Mouse (Mus musculus): ENCODE measurements at regions not wholly inside any gene's neighbourhood (a gene's known extent, or its start where the extent isn't known, plus 50 kb on each side); places are given as distances from the start of the nearest gene placed in this dataset.

DNA sequence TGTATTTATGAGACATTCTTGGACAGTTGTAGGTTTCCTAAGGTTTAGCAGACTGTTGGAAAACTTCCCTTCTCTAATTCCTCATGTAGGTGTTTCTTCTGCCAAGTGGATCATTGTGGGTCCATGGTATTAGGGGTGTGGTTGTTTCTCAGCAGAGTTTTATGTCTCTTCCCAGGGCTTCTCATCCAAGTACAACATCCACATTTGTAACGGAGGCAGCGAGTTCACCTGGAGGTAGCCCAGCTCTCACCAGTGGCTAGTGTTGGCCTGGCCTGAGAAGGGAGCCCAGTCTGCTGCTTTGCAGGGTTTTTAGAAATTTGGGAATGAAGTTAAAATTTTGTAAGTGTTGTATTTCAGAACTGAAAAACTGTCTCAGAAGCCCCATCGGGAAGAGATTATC is 122.4 kb downstream of the Wnt5a start:
- DNase-seq (ENCODE audit: extremely low read depth, low read depth, low spot score), result peak; percentile 7

GRCm38 (mm10) chr14:28635175-28635574 is 130.6 kb downstream of the Wnt5a start:
- no peak for DNase-seq (ENCODE audit: extremely low read depth, low read depth, low spot score)

DNA sequence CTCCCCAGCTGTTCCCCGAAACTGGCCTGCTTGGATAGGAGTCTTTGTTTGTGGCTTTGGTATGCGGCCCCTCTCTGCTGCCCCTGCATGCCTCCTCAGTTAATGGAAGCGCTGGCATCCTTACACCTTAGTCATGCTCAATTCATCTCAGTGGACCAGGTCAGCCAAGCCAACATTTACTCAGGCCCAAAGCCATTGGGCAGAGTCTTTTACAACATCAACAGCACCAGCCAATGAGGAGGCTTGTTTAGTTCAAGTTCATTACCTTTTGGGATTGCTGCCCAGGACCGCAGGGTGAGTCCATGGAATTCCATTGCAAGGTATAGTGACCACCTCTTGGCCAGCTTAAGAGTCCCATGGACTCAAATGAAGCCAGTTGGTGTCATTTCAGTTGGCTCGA is 134.5 kb downstream of the Wnt5a start:
- DNase-seq (ENCODE audit: extremely low read depth, low read depth, low spot score), result no peak

- DNase-seq (ENCODE audit: extremely low read depth, low read depth, low spot score), result no peak
Observed at GRCm38 (mm10) chr14:28645807-28646206, 141.3 kb downstream of the Wnt5a start.

GRCm38 (mm10) chr14:28649411-28649810 is 144.9 kb downstream of the Wnt5a start:
- no peak for DNase-seq (ENCODE audit: extremely low read depth, low read depth, low spot score)

DNA sequence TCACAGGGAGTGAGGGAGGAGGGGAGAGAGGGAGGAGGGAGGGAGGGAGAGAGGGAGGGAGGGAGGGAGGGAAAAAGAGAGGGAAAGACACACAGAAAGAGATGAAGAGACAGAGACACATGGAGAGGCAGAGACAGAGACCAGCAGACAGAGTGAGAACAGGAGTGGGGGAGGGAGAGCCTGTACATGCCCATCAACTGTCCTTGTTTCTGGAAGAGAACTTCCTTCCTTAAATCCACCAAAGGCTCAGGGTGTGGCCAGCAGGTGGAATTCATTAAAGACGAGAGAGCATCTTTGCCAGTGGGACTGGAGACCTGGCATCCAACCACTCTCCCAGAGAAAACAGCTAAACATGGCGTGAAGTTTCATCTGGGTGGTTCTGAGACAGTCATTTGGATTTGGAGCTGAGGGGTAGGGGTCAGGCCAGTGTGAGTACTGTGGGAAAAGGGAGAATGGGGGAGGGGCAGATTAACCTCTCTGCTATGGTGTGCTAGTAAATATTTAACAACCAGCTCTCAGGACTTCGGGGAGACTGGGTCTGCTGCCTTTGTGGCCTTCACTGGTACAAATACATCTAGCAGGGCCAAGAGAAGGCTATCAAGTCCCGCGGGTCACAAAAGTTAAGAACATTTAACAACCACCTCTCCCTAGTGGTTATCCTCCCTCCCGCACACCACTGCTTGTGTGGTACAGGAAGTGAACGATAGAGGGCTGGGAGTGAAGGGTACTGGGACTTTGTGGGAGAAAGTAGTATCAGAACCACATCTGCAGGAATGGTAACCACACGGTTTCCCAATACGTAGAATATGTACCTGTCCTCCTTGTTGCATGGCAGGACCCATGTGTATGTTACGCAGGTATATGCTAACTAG is 148.7 kb downstream of the Wnt5a start:
- DNase-seq (ENCODE audit: extremely low read depth, low read depth, low spot score), result no peak

- no peak for DNase-seq (ENCODE audit: extremely low read depth, low read depth, low spot score)
Observed at GRCm38 (mm10) chr14:28657216-28657615, 152.7 kb downstream of the Wnt5a start.

DNA sequence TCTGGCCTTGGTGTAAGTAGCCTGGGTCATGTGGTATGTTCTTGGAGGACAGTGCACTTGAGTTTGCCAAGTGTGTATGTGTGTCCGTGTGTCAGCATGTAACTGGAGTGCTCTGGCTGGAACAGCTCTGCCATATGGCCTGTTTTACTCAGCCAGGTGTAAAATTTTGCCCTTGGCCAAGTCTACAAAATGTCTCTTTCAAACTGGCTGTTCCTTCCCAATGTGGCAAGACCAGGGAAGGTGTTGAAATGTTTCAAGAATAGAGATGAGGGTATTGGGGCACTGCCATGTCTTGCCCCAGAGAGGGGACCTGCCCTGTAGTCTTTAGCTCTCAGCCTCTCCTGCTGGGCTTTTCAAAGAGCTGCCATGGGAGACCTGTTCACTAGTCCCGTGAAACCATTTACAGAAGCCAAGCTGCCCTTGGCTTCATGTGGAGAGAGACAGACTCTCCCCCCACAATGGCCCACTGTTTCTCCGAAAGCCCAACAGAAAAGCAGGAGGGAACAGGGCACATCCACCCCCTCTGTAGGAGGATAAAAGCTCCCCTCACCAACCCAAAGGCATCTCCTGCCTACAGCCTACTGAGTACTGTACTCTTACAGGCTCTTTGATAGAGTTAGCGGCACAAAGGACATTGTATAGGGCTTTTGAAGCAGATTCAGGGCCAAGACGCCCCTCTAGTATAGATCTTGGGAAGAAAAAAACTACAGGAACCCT is 156.5 kb downstream of the Wnt5a start:
- DNase-seq (ENCODE audit: extremely low read depth, low read depth, low spot score), result peak; percentile 91

DNA sequence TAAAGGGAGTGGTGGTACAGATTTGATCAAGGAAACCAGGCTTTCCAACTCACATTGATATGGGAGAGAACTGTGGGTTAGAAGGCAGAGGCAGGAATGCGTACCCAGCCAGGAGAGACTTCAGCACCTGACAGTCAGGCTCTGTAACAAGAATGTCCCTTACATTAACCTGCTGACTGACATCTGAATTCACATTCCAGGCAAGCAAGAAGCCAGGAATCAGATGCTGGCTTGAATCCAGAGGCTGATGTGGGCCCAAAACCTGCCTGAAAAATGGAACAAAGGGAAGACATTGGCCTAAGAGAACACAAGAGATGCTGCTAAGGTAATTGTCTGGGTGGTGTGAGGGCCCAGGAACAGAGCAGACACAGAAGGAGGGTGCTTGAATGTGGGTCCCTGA is 158.8 kb downstream of the Wnt5a start:
- DNase-seq (ENCODE audit: extremely low read depth, low read depth, low spot score), result no peak

GRCm38 (mm10) chr14:28664121-28664520 is 159.6 kb downstream of the Wnt5a start:
- DNase-seq (ENCODE audit: extremely low read depth, low read depth, low spot score), result no peak

- DNase-seq (ENCODE audit: extremely low read depth, low read depth, low spot score), result no peak
Observed at GRCm38 (mm10) chr14:28675476-28675875, 170.9 kb downstream of the Wnt5a start.

DNA sequence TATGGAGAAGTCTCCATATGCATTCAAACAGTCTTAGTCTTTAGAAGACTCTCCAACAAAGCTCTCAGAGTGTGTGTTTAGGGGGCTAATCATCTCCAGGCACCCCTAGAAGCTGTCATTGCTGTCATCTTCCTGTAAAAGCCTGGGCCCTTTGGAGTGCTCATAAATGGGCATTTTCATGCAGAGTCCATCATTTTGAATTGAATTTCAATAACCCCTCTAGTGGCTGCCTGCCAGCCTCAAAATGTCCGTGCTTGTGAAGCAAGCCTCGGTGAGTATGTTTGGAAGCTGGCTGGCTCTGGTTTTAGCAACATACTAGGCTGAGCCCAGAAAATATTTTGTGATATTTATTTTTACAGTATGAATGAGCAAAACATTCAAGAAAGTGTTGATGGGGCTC is 195.2 kb downstream of the Wnt5a start:
- no peak for DNase-seq (ENCODE audit: extremely low read depth, low read depth, low spot score)

DNA sequence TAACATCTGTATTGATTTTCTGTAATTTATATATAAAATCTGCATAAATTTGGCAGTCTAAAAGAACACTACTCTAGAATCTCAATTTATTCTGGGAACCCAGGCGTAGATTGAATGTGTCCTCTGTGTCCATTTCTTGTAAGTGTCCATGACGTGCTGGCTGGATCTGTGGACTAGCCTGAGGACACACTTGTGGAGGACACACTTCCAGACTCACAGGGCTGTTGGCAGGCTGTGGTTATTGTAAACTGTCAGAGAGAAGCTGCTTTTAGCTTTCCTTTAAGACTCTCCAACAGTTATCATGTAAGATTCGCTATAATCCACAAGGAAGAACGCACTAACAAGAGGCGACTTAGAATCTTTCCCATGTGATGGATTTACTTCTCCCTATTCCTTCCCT is 200.2 kb downstream of the Wnt5a start:
- DNase-seq (ENCODE audit: extremely low read depth, low read depth, low spot score), result no peak

DNA sequence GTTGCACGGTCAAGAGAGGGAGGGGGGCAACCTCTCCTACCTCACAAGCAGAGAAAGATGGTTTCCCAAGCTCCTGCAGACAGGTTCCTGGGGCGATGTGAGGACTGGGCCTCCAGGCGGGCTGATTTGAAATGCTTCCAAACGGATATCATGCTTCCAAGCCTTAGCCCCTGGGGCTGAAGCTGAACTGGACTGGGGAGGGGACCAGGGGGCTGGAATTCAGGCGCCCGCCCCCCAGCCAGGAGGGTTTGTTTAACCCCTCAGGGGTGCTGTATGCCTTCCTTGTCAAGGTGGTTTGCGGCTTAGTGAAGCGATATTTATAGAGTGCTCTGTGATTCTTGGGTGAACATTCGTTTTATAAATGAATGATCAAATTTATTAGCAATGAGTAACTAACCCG is 210.0 kb downstream of the Wnt5a start:
- DNase-seq (ENCODE audit: extremely low read depth, low read depth, low spot score), result no peak

GRCm38 (mm10) chr14:28720545-28720944 is 216.0 kb downstream of the Wnt5a start:
- DNase-seq (ENCODE audit: extremely low read depth, low read depth, low spot score), result no peak

- DNase-seq (ENCODE audit: extremely low read depth, low read depth, low spot score), result no peak
Observed at GRCm38 (mm10) chr14:28725666-28726065, 221.1 kb downstream of the Wnt5a start.

- no peak for DNase-seq (ENCODE audit: extremely low read depth, low read depth, low spot score)
Observed at GRCm38 (mm10) chr14:28733496-28733895, 228.9 kb downstream of the Wnt5a start.

- no peak for DNase-seq (ENCODE audit: extremely low read depth, low read depth, low spot score)
Observed at GRCm38 (mm10) chr14:28735446-28735845, 230.9 kb downstream of the Wnt5a start.

DNA sequence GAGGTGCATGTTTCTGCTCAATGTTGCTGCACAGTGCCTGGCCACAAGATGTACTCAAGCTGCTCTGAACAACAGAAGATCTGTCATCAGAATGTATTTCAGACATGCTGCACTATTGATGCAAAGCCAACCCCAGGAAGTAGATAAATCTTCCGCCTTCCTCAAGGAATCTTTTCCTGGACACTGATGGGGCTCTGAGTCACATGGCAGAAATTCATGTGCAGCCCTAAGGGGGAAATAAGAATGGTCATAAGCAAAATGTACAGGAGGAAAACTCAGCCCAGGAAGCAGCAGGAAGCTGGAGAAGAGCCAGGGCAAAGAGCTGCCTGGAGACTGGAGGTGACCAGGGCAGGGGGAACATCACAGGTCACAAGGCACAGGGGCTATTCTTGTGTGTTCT is 235.5 kb downstream of the Wnt5a start:
- DNase-seq (ENCODE audit: extremely low read depth, low read depth, low spot score), result no peak

- DNase-seq (ENCODE audit: extremely low read depth, low read depth, low spot score), result no peak
Observed at GRCm38 (mm10) chr14:28741418-28741817, 236.9 kb downstream of the Wnt5a start.

- no peak for DNase-seq (ENCODE audit: extremely low read depth, low read depth, low spot score)
Observed at GRCm38 (mm10) chr14:28743673-28744072, 239.1 kb downstream of the Wnt5a start.

GRCm38 (mm10) chr14:28750301-28750700 is 245.8 kb downstream of the Wnt5a start:
- DNase-seq (ENCODE audit: extremely low read depth, low read depth, low spot score), result no peak

All from fat pad, adult 2 months (tissue).